Mouse (Mus musculus): ENCODE results near the gene Mdc1.

DNA sequence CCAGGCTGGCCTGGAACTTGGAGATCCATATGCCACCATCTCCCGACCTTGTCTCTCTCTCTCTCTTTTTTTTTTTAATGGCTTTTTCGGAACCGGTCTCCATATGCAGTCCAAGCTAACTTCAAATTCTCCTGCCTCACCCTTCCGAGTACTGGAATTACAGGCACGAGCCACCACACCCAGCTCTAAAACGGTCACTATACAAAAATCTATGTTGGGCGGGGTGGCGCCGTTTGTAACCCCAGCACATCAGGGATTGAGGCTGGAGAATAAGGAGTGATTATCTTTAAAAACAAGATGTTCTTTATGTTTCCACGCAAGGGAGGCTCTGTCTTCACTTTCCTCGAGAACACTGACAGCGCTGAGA lies 19.5 kb downstream of the Mdc1 start:
- TF ChIP-seq POLR2A (IDR thresholded peaks at IDR 0.05; ENCODE audit: low read depth, low read length) (no peak; the same call in 1 of the 2 replicates), CTCF (IDR thresholded peaks at IDR 0.05; ENCODE audit: borderline replicate concordance, insufficient read depth, low read length) (no peak)

All from embryonic fibroblast, embryonic 13.5 days (primary cell).